Mouse (Mus musculus): Measurements from ENCODE around the gene Hcn4. TPM values are rescaled to one million over a fixed set of nuclear protein-coding genes. Genes with fewer than 3 reads are reported as not detected.
A peak's percentile ranks its signal among the peaks of the same experiment; 100 is the strongest.

Gene Hcn4
- total RNA-seq, 2 experiments from 2014 or later, result 6.6 to 7.8 TPM

- no peak overlapping the region for H3K4me3 ChIP-seq
- H3K27ac ChIP-seq, result no peak overlapping the region
- intact Hi-C loops (cut with DNase I), result no loop called here
- no peak for DNase-seq (ENCODE audit: extremely low spot score in 1 of 2, low spot score in 2 of 2)
- no peak for TF ChIP-seq CTCF (IDR thresholded peaks at IDR 0.05)
These were observed 68.8 kb downstream of the Hcn4 start for GRCm38 (mm10) chr9:58891840-58892640.

GRCm38 (mm10) chr9:58899602-58900001 is 76.4 kb downstream of the Hcn4 start:
- no peak for DNase-seq (ENCODE audit: extremely low spot score in 1 of 2, low spot score in 2 of 2)
- H3K27ac ChIP-seq, result no peak overlapping the region
- no peak overlapping the region for H3K4me3 ChIP-seq
- intact Hi-C loops (cut with DNase I), result no loop called here
- TF ChIP-seq CTCF (IDR thresholded peaks at IDR 0.05), result no peak

DNA sequence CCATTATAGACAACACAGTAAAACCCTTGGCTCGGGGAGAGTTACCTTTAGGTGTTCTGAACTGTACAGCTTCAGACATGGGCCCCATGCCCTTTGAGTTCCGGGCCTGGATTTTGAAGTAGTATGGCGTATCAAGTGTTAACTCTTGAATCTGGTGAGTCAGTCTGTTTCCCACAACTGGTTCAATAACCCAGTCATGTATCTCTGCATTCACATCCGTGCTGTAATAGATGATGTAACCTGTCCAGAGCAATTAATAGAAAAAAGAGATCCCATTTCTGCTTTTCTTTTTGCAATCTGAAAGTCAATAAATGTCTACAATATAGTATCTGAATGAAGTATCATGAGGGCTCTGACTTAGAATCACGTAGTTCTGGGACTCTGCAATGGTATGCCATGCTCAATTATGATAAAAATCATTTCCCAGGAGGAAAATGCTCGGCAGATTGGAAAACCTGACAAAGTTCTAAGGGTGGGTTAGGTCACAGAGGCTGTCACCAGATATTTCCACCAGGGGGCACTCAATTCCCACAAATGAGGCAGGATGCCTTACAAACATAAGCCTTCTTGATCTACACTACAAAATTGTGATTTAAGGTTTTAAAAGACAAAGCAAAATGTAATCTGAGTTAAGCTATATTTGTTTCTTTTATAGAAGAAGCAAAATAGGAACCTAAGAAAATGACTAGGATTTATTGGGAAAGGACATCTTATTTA is 79.8 kb downstream of the Hcn4 start:
- intact Hi-C loops (cut with DNase I), result loop anchor here (2.0 kb wide), 1 partner anchor 380 kb away; no protein-coding TSS in a partner anchor
- DNase-seq (ENCODE audit: extremely low spot score in 1 of 2, low spot score in 2 of 2), result peak; percentile 36 to 62
- Histone ChIP-seq H3K27ac (no peak overlapping the region), H3K4me3 (no peak overlapping the region)
- peak; percentile 78 for TF ChIP-seq CTCF (IDR thresholded peaks at IDR 0.05)

Other genes with a start within 250 kb of the Hcn4 start
- 100 to 1,000 TPM; 951 to 958 TPM for gene Nptn, start 241.2 kb upstream of the Hcn4 start, total RNA-seq (2021)
- under 1 TPM; 0.70 TPM for gene Rec114, start 79.4 kb upstream of the Hcn4 start, total RNA-seq (2021)
- 10 to 100 TPM; 78.9 to 80.1 TPM for gene Neo1, start 213.0 kb downstream of the Hcn4 start, total RNA-seq (2021)